Mouse (Mus musculus): ENCODE results near the gene Spats2l. TPM values are rescaled to one million over a fixed set of nuclear protein-coding genes. Genes with fewer than 3 reads are reported as not detected.

Gene Spats2l
- polyA plus RNA-seq, 1 experiment from 2014 or later = 8.4 TPM

DNA sequence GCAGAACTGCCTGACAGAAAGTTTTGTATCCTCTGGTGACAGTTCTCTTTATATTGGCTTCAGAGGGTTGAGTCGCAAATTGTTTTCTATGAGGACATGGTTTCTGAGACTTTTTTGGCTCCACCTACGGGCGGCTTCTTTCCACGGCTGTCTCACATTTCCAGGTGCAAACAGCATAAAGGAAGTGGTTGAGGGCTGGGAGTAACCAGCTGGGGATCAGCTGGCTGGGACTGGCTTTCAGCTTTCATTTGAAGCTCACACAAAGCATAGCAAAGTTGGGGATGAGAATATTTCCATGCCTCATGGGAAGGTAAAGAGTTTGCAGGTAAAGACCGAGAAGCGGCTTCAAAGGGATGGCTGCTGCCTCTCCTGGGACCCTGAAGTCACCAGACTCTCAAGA is 65.9 kb downstream of the Spats2l start:
- ATAC-seq (ENCODE audit: low read depth) = no peak
- WGBS (ENCODE audit: insufficient replicate concordance) = 62% methylated on average over 6 of the region's 6 CpGs
- H3K4me3 ChIP-seq (ENCODE audit: low read depth, low read length) = no peak overlapping the region
- H3K27ac ChIP-seq (ENCODE audit: low read length) = no peak overlapping the region
- no peaks in the 10 kb centered on the region for H3K27me3 ChIP-seq (ENCODE audit: control insufficient read depth, insufficient read depth, low read depth, low read length)
- H3K9ac ChIP-seq (ENCODE audit: low read depth, low read length) = no peak overlapping the region
- H3K4me1 ChIP-seq (ENCODE audit: control insufficient read depth, low read depth, low read length) = no peaks in the 10 kb centered on the region
- H3K9me3 ChIP-seq (replicated peaks; ENCODE audit: control insufficient read depth, low read length) = no peaks in the 10 kb centered on the region
- H3K36me3 ChIP-seq (ENCODE audit: control insufficient read depth, insufficient read depth) = no peaks in the 10 kb centered on the region
- H3K4me2 ChIP-seq (ENCODE audit: low read depth, low read length) = no peak overlapping the region

- H3K27me3 ChIP-seq (ENCODE audit: control insufficient read depth, insufficient read depth, low read depth, low read length) = no peaks in the 10 kb centered on the region
- no peak overlapping the region for H3K4me2 ChIP-seq (ENCODE audit: low read depth, low read length)
- H3K36me3 ChIP-seq (ENCODE audit: control insufficient read depth, insufficient read depth) = no peaks in the 10 kb centered on the region
- no peaks in the 10 kb centered on the region for H3K9me3 ChIP-seq (replicated peaks; ENCODE audit: control insufficient read depth, low read length)
- H3K27ac ChIP-seq (ENCODE audit: low read length) = no peak overlapping the region
- H3K4me1 ChIP-seq (ENCODE audit: control insufficient read depth, low read depth, low read length) = no peaks in the 10 kb centered on the region
- no peak for ATAC-seq (ENCODE audit: low read depth)
- WGBS (ENCODE audit: insufficient replicate concordance) = 58% methylated on average over 9 of the region's 9 CpGs
- H3K4me3 ChIP-seq (ENCODE audit: low read depth, low read length) = no peak overlapping the region
- H3K9ac ChIP-seq (ENCODE audit: low read depth, low read length) = no peak overlapping the region
Observed at GRCm38 (mm10) chr1:57845054-57845722, 71.2 kb downstream of the Spats2l start.

GRCm38 (mm10) chr1:57846856-57847698 is 73.1 kb downstream of the Spats2l start:
- Histone ChIP-seq H3K27ac (ENCODE audit: low read length) (no peak overlapping the region), H3K36me3 (ENCODE audit: control insufficient read depth, insufficient read depth) (no peaks in the 10 kb centered on the region), H3K4me2 (ENCODE audit: low read depth, low read length) (no peak overlapping the region), H3K9me3 (replicated peaks; ENCODE audit: control insufficient read depth, low read length) (no peaks in the 10 kb centered on the region), H3K9ac (ENCODE audit: low read depth, low read length) (no peak overlapping the region), H3K27me3 (ENCODE audit: control insufficient read depth, insufficient read depth, low read depth, low read length) (no peaks in the 10 kb centered on the region), H3K4me3 (ENCODE audit: low read depth, low read length) (no peak overlapping the region), H3K4me1 (ENCODE audit: control insufficient read depth, low read depth, low read length) (no peaks in the 10 kb centered on the region)
- no peak for ATAC-seq (ENCODE audit: low read depth)
- WGBS (ENCODE audit: insufficient replicate concordance) = 66% methylated on average over 15 of the region's 15 CpGs

- WGBS (ENCODE audit: insufficient replicate concordance) = 50% methylated on average over 4 of the region's 4 CpGs
Observed at GRCm38 (mm10) chr1:57849087-57849486, 75.1 kb downstream of the Spats2l start.

DNA sequence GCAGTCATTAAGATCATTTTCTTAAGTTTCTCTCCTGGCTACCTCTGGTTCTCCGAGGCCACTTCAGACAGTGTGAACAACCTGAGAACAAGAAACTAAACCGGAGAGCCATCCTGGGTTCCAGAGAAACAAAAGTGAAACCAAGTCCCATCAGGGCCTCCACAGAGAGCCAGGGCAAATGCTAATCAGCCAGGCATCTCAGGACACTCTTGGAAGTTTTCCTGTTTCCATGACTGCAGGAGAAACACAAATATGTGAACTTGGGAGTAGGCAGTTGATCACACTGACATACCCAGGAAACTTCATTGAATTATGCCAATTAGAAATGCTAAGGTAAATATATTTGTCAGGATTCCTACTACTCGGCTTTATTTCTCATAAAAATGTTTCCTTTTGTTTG is 76.0 kb downstream of the Spats2l start:
- no peak for ATAC-seq (ENCODE audit: low read depth)
- Histone ChIP-seq H3K9me3 (replicated peaks; ENCODE audit: control insufficient read depth, low read length) (no peaks in the 10 kb centered on the region), H3K36me3 (ENCODE audit: control insufficient read depth, insufficient read depth) (no peaks in the 10 kb centered on the region), H3K4me2 (ENCODE audit: low read depth, low read length) (no peak overlapping the region), H3K4me1 (ENCODE audit: control insufficient read depth, low read depth, low read length) (no peaks in the 10 kb centered on the region), H3K27ac (ENCODE audit: low read length) (no peak overlapping the region), H3K4me3 (ENCODE audit: low read depth, low read length) (no peak overlapping the region), H3K9ac (ENCODE audit: low read depth, low read length) (no peak overlapping the region), H3K27me3 (ENCODE audit: control insufficient read depth, insufficient read depth, low read depth, low read length) (no peaks in the 10 kb centered on the region)
- 43% methylated on average over 3 of the region's 3 CpGs for WGBS (ENCODE audit: insufficient replicate concordance)

More at GRCm38 (mm10) chr1:57849087-57849486, 75.1 kb downstream of the Spats2l start:
- Histone ChIP-seq H3K27me3 (ENCODE audit: control insufficient read depth, insufficient read depth, low read depth, low read length) (no peaks in the 10 kb centered on the region), H3K4me3 (ENCODE audit: low read depth, low read length) (no peak overlapping the region), H3K4me1 (ENCODE audit: control insufficient read depth, low read depth, low read length) (no peaks in the 10 kb centered on the region), H3K4me2 (ENCODE audit: low read depth, low read length) (no peak overlapping the region), H3K9me3 (replicated peaks; ENCODE audit: control insufficient read depth, low read length) (no peaks in the 10 kb centered on the region), H3K27ac (ENCODE audit: low read length) (no peak overlapping the region), H3K9ac (ENCODE audit: low read depth, low read length) (no peak overlapping the region), H3K36me3 (ENCODE audit: control insufficient read depth, insufficient read depth) (no peaks in the 10 kb centered on the region)
- ATAC-seq (ENCODE audit: low read depth) = no peak

- no peak for ATAC-seq (ENCODE audit: low read depth)
- H3K9me3 ChIP-seq (replicated peaks; ENCODE audit: control insufficient read depth, low read length) = no peaks in the 10 kb centered on the region
- H3K36me3 ChIP-seq (ENCODE audit: control insufficient read depth, insufficient read depth) = no peaks in the 10 kb centered on the region
- no peak overlapping the region for H3K4me3 ChIP-seq (ENCODE audit: low read depth, low read length)
- no peak overlapping the region for H3K9ac ChIP-seq (ENCODE audit: low read depth, low read length)
- H3K4me1 ChIP-seq (ENCODE audit: control insufficient read depth, low read depth, low read length) = no peaks in the 10 kb centered on the region
- no peaks in the 10 kb centered on the region for H3K27me3 ChIP-seq (ENCODE audit: control insufficient read depth, insufficient read depth, low read depth, low read length)
- 86% methylated on average over 6 of the region's 6 CpGs for WGBS (ENCODE audit: insufficient replicate concordance)
- H3K27ac ChIP-seq (ENCODE audit: low read length) = no peak overlapping the region
- H3K4me2 ChIP-seq (ENCODE audit: low read depth, low read length) = no peak overlapping the region
Observed at GRCm38 (mm10) chr1:57851871-57852270, 77.9 kb downstream of the Spats2l start.

DNA sequence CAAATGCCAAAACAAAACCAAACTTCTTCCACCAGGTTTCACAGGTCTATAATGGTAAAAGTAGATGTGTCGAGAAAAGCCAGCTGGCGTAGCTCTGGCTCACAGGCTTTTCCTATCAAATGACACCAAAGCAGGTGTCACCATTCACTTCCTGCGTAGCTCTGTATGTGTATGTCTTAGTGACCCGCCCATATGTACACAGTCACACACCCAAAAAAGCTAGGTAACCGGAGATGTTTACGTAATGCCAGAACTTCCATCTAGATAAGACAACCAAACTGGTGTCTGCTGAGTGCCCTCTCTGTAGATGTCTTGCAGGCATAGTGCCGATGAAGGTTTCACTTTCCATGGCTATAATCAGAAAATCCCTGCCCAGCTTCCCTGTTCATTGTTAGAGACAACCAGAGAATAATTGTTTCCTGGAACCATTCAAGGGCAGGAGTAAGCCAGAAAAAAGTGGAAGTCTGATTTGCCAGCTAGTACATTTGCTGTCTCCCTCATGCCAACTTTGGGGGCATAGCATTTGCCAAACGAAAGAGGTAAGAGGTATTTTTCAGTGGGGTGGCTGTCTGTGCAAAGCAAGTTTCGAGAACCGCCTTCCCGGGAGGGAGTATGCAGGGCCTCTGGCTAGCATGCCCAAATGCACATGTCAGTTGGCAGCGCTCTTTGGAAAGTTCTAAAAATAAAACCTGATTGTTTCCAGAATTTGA is 78.8 kb downstream of the Spats2l start:
- H3K9ac ChIP-seq (ENCODE audit: low read depth, low read length) = no peak overlapping the region
- no peak overlapping the region for H3K4me2 ChIP-seq (ENCODE audit: low read depth, low read length)
- ATAC-seq (ENCODE audit: low read depth) = no peak
- no peaks in the 10 kb centered on the region for H3K36me3 ChIP-seq (ENCODE audit: control insufficient read depth, insufficient read depth)
- no peaks in the 10 kb centered on the region for H3K4me1 ChIP-seq (ENCODE audit: control insufficient read depth, low read depth, low read length)
- no peak overlapping the region for H3K4me3 ChIP-seq (ENCODE audit: low read depth, low read length)
- H3K27ac ChIP-seq (ENCODE audit: low read length) = no peak overlapping the region
- no peaks in the 10 kb centered on the region for H3K9me3 ChIP-seq (replicated peaks; ENCODE audit: control insufficient read depth, low read length)
- H3K27me3 ChIP-seq (ENCODE audit: control insufficient read depth, insufficient read depth, low read depth, low read length) = no peaks in the 10 kb centered on the region
- 65% methylated on average over 12 of the region's 12 CpGs for WGBS (ENCODE audit: insufficient replicate concordance)

GRCm38 (mm10) chr1:57857799-57858198 is 83.8 kb downstream of the Spats2l start:
- H3K27me3 ChIP-seq (ENCODE audit: control insufficient read depth, insufficient read depth, low read depth, low read length) = no peaks in the 10 kb centered on the region
- ATAC-seq (ENCODE audit: low read depth) = no peak
- WGBS (ENCODE audit: insufficient replicate concordance) = 63% methylated on average over 5 of the region's 5 CpGs

GRCm38 (mm10) chr1:57862024-57862423 is 88.1 kb downstream of the Spats2l start:
- no peaks in the 10 kb centered on the region for H3K9me3 ChIP-seq (replicated peaks; ENCODE audit: control insufficient read depth, low read length)
- H3K4me2 ChIP-seq (ENCODE audit: low read depth, low read length) = no peak overlapping the region
- H3K4me3 ChIP-seq (ENCODE audit: low read depth, low read length) = no peak overlapping the region
- H3K27ac ChIP-seq (ENCODE audit: low read length) = no peak overlapping the region
- no peaks in the 10 kb centered on the region for H3K36me3 ChIP-seq (ENCODE audit: control insufficient read depth, insufficient read depth)
- no peaks in the 10 kb centered on the region for H3K27me3 ChIP-seq (ENCODE audit: control insufficient read depth, insufficient read depth, low read depth, low read length)
- 68% methylated on average over 4 of the region's 4 CpGs for whole genome bisulfite sequencing (ENCODE audit: insufficient replicate concordance)
- no peak overlapping the region for H3K9ac ChIP-seq (ENCODE audit: low read depth, low read length)
- no peak for ATAC-seq (ENCODE audit: low read depth)
- H3K4me1 ChIP-seq (ENCODE audit: control insufficient read depth, low read depth, low read length) = no peaks in the 10 kb centered on the region

More at GRCm38 (mm10) chr1:57857799-57858198, 83.8 kb downstream of the Spats2l start:
- Histone ChIP-seq H3K4me2 (ENCODE audit: low read depth, low read length) (no peak overlapping the region), H3K36me3 (ENCODE audit: control insufficient read depth, insufficient read depth) (no peaks in the 10 kb centered on the region), H3K9ac (ENCODE audit: low read depth, low read length) (no peak overlapping the region), H3K27ac (ENCODE audit: low read length) (no peak overlapping the region), H3K4me3 (ENCODE audit: low read depth, low read length) (no peak overlapping the region), H3K4me1 (ENCODE audit: control insufficient read depth, low read depth, low read length) (no peaks in the 10 kb centered on the region), H3K9me3 (replicated peaks; ENCODE audit: control insufficient read depth, low read length) (no peaks in the 10 kb centered on the region)

Measured in liver, embryonic 16.5 days (tissue).